8 mouse cellular contexts compared by ENCODE assay signal in genomic region chr4:116649411-116649810, GRCm38 (mm10). TPM values are rescaled to one million over a fixed set of nuclear protein-coding genes. Genes with fewer than 3 reads are reported as not detected.
DNase-seq lines count a peak whose midpoint lies in the region; ATAC-seq and TF ChIP-seq lines count a peak whose summit lies in the region.

No protein-coding gene starts in this region.

- peak overlapping the region; percentile 51 for H3K4me3 ChIP-seq in liver, adult 2 months (ENCODE audit: insufficient read depth, low read depth, low read length)
- peak overlapping the region; percentile 54; the same call in 1 of the 2 replicates for H3K4me3 ChIP-seq in forebrain, embryonic 15.5 days
- peak overlapping the region; percentile 78; the same call in 1 of the 2 replicates for H3K4me3 ChIP-seq in limb, embryonic 15.5 days
- peak overlapping the region; percentile 1; the same call in 1 of the 2 replicates for H3K4me3 ChIP-seq in stomach, embryonic 14.5 days (ENCODE audit: low read depth, low read length)

- peak; percentile 81 for DNase-seq in liver, adult 2 months (ENCODE audit: extremely low read depth, low read depth, low spot score)
- no peak for DNase-seq in liver
- DNase-seq in cerebellum, adult 9-10 months, result no peak
- DNase-seq in left cerebral cortex, adult 18-20 months (ENCODE audit: low spot score in 2 of 2), result no peak
- DNase-seq in frontal cortex, postnatal 36 days (ENCODE audit: low spot score in 2 of 2), result no peak

- no peaks in the 10 kb centered on the region for H3K27me3 ChIP-seq in liver, adult 2 months (ENCODE audit: control insufficient read depth, insufficient read depth, low read length)
- no peaks in the 10 kb centered on the region for H3K27me3 ChIP-seq in forebrain, embryonic 15.5 days
- H3K27me3 ChIP-seq in limb, embryonic 15.5 days, result no peaks in the 10 kb centered on the region
- H3K27me3 ChIP-seq in stomach, embryonic 14.5 days (ENCODE audit: control insufficient read depth, insufficient read depth, low read length), result no peaks in the 10 kb centered on the region

- peak overlapping the region; percentile 96 for H3K27ac ChIP-seq in liver, adult 2 months (replicated peaks; ENCODE audit: insufficient read depth, low read depth, low read length)
- no peak overlapping the region for H3K27ac ChIP-seq in forebrain, embryonic 15.5 days (replicated peaks)
- H3K27ac ChIP-seq in limb, embryonic 15.5 days, result no peak overlapping the region
- no peak overlapping the region for H3K27ac ChIP-seq in stomach, embryonic 14.5 days (ENCODE audit: low read length)

- no peak for ATAC-seq in forebrain, embryonic 15.5 days (replicated peaks)
- ATAC-seq in limb, embryonic 15.5 days (ENCODE audit: insufficient number of reproducible peaks, low FRiP score, low TSS enrichment, low read depth), result no peak
- ATAC-seq in stomach, embryonic 14.5 days (ENCODE audit: insufficient number of reproducible peaks, insufficient read depth, low FRiP score, low read depth), result no peak

- peaks cover 40% of the 10 kb centered on the region for H3K79me2 ChIP-seq in liver, adult 2 months (ENCODE audit: control insufficient read depth, insufficient read depth, low read length)

- no peak for TF ChIP-seq CTCF in liver, adult 2 months (IDR thresholded peaks at IDR 0.05; ENCODE audit: low read depth, low read length)

- H3K4me2 ChIP-seq in forebrain, embryonic 15.5 days (replicated peaks), result peak overlapping the region; percentile 65
- H3K4me2 ChIP-seq in limb, embryonic 15.5 days, result 0 out of 2 replicates have a peak overlapping the region, but pooled peaks have one; percentile 69
- peak overlapping the region; percentile 15 for H3K4me2 ChIP-seq in stomach, embryonic 14.5 days (replicated peaks; ENCODE audit: low read depth, low read length)

- whole genome bisulfite sequencing in liver, adult 2 months, result 17% methylated on average over 2 of the region's 2 CpGs
- WGBS in forebrain, embryonic 15.5 days, result over 99% methylated on average over 2 of the region's 2 CpGs
- 98% methylated on average over 2 of the region's 2 CpGs for WGBS in limb, embryonic 15.5 days
- 95% methylated on average over 2 of the region's 2 CpGs for WGBS in stomach, embryonic 14.5 days

- peaks cover 28% of the 10 kb centered on the region for H3K4me1 ChIP-seq in liver, adult 2 months (ENCODE audit: control insufficient read depth, insufficient read depth, low read length)
- H3K4me1 ChIP-seq in forebrain, embryonic 15.5 days, result peaks cover 48% of the 10 kb centered on the region
- H3K4me1 ChIP-seq in limb, embryonic 15.5 days, result peaks cover 27% of the 10 kb centered on the region
- peaks cover 16% of the 10 kb centered on the region; the same call in 1 of the 2 replicates for H3K4me1 ChIP-seq in stomach, embryonic 14.5 days (ENCODE audit: control insufficient read depth, insufficient read depth, low read length)

- peak overlapping the region; percentile 54 for H3K9ac ChIP-seq in liver, adult 2 months (ENCODE audit: low read depth, low read length)
- H3K9ac ChIP-seq in forebrain, embryonic 15.5 days (replicated peaks), result no peak overlapping the region
- no peak overlapping the region for H3K9ac ChIP-seq in limb, embryonic 15.5 days
- H3K9ac ChIP-seq in stomach, embryonic 14.5 days (replicated peaks; ENCODE audit: low read depth, low read length), result no peak overlapping the region

- no peaks in the 10 kb centered on the region for H3K9me3 ChIP-seq in forebrain, embryonic 15.5 days
- no peaks in the 10 kb centered on the region for H3K9me3 ChIP-seq in limb, embryonic 15.5 days
- no peaks in the 10 kb centered on the region for H3K9me3 ChIP-seq in stomach, embryonic 14.5 days (ENCODE audit: control insufficient read depth, low read depth, low read length)

- TF ChIP-seq POLR2A in liver, adult 2 months (IDR thresholded peaks at IDR 0.05; ENCODE audit: extremely low read depth, insufficient read depth, low read length), result no peak

- peaks cover 21% of the 10 kb centered on the region for H3K36me3 ChIP-seq in liver, adult 2 months (ENCODE audit: control insufficient read depth, insufficient read depth, low read length)
- H3K36me3 ChIP-seq in forebrain, embryonic 15.5 days, result peaks cover 18% of the 10 kb centered on the region
- H3K36me3 ChIP-seq in limb, embryonic 15.5 days, result peaks cover 38% of the 10 kb centered on the region
- H3K36me3 ChIP-seq in stomach, embryonic 14.5 days (ENCODE audit: control insufficient read depth, insufficient read depth, low read length), result peaks cover 13% of the 10 kb centered on the region; the same call in 1 of the 2 replicates

RNA-seq across cellular contexts. Expression of gene Akr1a1, which starts 2.1 kb away (rescaled TPM):
- 337 and 363 TPM in 2 replicates for total RNA-seq in liver, adult 2 months (2014; rRNA removed)
- 517 and 533 TPM in 2 replicates for polyA plus RNA-seq in liver, adult 2 months (2012; rRNA removed)
- polyA plus RNA-seq in forebrain, embryonic 15.5 days (2015; fragmentation: Nextera tagmentation; extraction: Ambion mirVana), result 775 and 779 TPM in 2 replicates
- polyA plus RNA-seq in limb, embryonic 15.5 days (2015; fragmentation: Nextera tagmentation; extraction: Ambion mirVana), result 780 and 816 TPM in 2 replicates
- 781 and 795 TPM in 2 replicates for polyA plus RNA-seq in stomach, embryonic 14.5 days (2014; fragmentation: Nextera tagmentation; extraction: Ambion mirVana)
- 100 to 1,000 TPM; 419 to 426 TPM for total RNA-seq in left cerebral cortex, adult 18-20 months (2021)

RNA-seq across cellular contexts. Expression of gene Nasp, which starts 21.7 kb away (rescaled TPM):
- total RNA-seq in liver, adult 2 months (2014; rRNA removed), result 11.1 and 12.4 TPM in 2 replicates
- 1.5 and 2.0 TPM in 2 replicates for polyA plus RNA-seq in liver, adult 2 months (2012; rRNA removed)
- polyA plus RNA-seq in forebrain, embryonic 15.5 days (2015; fragmentation: Nextera tagmentation; extraction: Ambion mirVana), result 131 and 133 TPM in 2 replicates
- 102 and 107 TPM in 2 replicates for polyA plus RNA-seq in limb, embryonic 15.5 days (2015; fragmentation: Nextera tagmentation; extraction: Ambion mirVana)
- polyA plus RNA-seq in stomach, embryonic 14.5 days (2014; fragmentation: Nextera tagmentation; extraction: Ambion mirVana), result 150 and 162 TPM in 2 replicates
- total RNA-seq in left cerebral cortex, adult 18-20 months (2021), result 10 to 100 TPM; 24.4 to 30.2 TPM

RNA-seq across cellular contexts. Expression of gene Prdx1, which starts 35.9 kb away (rescaled TPM):
- total RNA-seq in liver, adult 2 months (2014; rRNA removed), result 868 and 925 TPM in 2 replicates
- 376 and 421 TPM in 2 replicates for polyA plus RNA-seq in liver, adult 2 months (2012; rRNA removed)
- polyA plus RNA-seq in forebrain, embryonic 15.5 days (2015; fragmentation: Nextera tagmentation; extraction: Ambion mirVana), result 481 and 490 TPM in 2 replicates
- 1,116 and 1,127 TPM in 2 replicates for polyA plus RNA-seq in limb, embryonic 15.5 days (2015; fragmentation: Nextera tagmentation; extraction: Ambion mirVana)
- polyA plus RNA-seq in stomach, embryonic 14.5 days (2014; fragmentation: Nextera tagmentation; extraction: Ambion mirVana), result 1,331 and 1,341 TPM in 2 replicates
- 100 to 1,000 TPM; 145 to 162 TPM for total RNA-seq in left cerebral cortex, adult 18-20 months (2021)

RNA-seq across cellular contexts. Expression of gene Ccdc17, which starts 53.0 kb away (rescaled TPM):
- 3.1 and 4.4 TPM in 2 replicates for total RNA-seq in liver, adult 2 months (2014; rRNA removed)
- polyA plus RNA-seq in liver, adult 2 months (2012; rRNA removed), result 5.3 and 7.6 TPM in 2 replicates
- 3.8 and 4.6 TPM in 2 replicates for polyA plus RNA-seq in forebrain, embryonic 15.5 days (2015; fragmentation: Nextera tagmentation; extraction: Ambion mirVana)
- polyA plus RNA-seq in limb, embryonic 15.5 days (2015; fragmentation: Nextera tagmentation; extraction: Ambion mirVana), result 2.5 and 3.6 TPM in 2 replicates
- 3.8 and 4.7 TPM in 2 replicates for polyA plus RNA-seq in stomach, embryonic 14.5 days (2014; fragmentation: Nextera tagmentation; extraction: Ambion mirVana)
- total RNA-seq in left cerebral cortex, adult 18-20 months (2021), result 1 to 10 TPM; 3.9 to 6.1 TPM

RNA-seq across cellular contexts. Expression of gene Mmachc, which starts 58.8 kb away (rescaled TPM):
- total RNA-seq in liver, adult 2 months (2014; rRNA removed), result 10.3 and 11.3 TPM in 2 replicates
- polyA plus RNA-seq in liver, adult 2 months (2012; rRNA removed), result 15.7 and 17.3 TPM in 2 replicates
- polyA plus RNA-seq in forebrain, embryonic 15.5 days (2015; fragmentation: Nextera tagmentation; extraction: Ambion mirVana), result 25.5 and 27.7 TPM in 2 replicates
- 19.6 and 21.4 TPM in 2 replicates for polyA plus RNA-seq in limb, embryonic 15.5 days (2015; fragmentation: Nextera tagmentation; extraction: Ambion mirVana)
- polyA plus RNA-seq in stomach, embryonic 14.5 days (2014; fragmentation: Nextera tagmentation; extraction: Ambion mirVana), result 18.4 and 19.1 TPM in 2 replicates
- total RNA-seq in left cerebral cortex, adult 18-20 months (2021), result 10 to 100 TPM; 16.1 to 17.5 TPM

Comparison
In these comparisons a context has a peak if more than half of its experiments do, and no peak if none do; other contexts are left out.
1. H3K4me3 ChIP-seq: peak in every context shown above with its lines; median percentile 78 in limb, embryonic 15.5 days; 54 in forebrain, embryonic 15.5 days; 51 in liver, adult 2 months; 1 in stomach, embryonic 14.5 days.
2. H3K4me2 ChIP-seq: peak in every context shown above with its lines; median percentile 69 in limb, embryonic 15.5 days; 65 in forebrain, embryonic 15.5 days; 15 in stomach, embryonic 14.5 days.
3. RNA of gene Nasp, which starts 21.7 kb away (polyA plus RNA-seq): 150 to 162 TPM in stomach, embryonic 14.5 days, 131 to 133 TPM in forebrain, embryonic 15.5 days and 102 to 107 TPM in limb, embryonic 15.5 days; 1.5 to 2.0 TPM in liver, adult 2 months; every median in the first group is over 10 times any median in the second.